Mouse (Mus musculus) testis, adult 2 months (tissue): Measurements from ENCODE around the gene Fntb.

ENCODE experiments used
- CTCF ChIP-seq: fragments of 200-500 bp; IDR thresholded peaks from 2 replicates; pipeline ENCODE4 v1.5.1; 2012; ENCODE audit warnings: low read depth, mild to moderate bottlenecking, inconsistent platforms, low read length, moderate library complexity; ENCODE audit not compliant: control insufficient read depth, insufficient read depth, insufficient replicate concordance
- POLR2A ChIP-seq: fragments of 200-500 bp; IDR thresholded peaks from 2 replicates; pipeline ENCODE4 v1.6.1; 2012; ENCODE audit warnings: low read depth, mild to moderate bottlenecking, inconsistent platforms, low read length, moderate library complexity; ENCODE audit not compliant: control insufficient read depth

DNA sequence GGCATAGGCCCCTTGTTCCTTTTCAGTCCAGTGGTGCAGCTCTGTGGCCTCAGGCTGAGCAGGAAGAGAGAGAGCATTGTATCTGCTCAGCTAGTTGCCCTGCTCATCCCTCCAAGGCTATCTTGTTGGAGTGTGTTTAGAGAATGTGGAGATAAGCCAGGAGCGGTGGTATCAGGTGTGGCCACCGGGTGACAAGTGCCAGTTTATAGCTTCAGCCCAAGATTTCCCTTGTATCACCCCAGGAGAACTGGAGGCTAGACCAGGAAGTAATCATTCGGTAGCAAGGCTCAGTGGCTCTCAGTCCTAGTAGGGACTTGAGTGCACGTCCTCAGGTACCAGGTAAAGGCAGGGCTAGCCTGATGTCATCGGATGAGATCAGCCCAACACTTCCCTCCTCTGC is 143.8 kb downstream of the Fntb start:
- TF ChIP-seq POLR2A (no peak), CTCF (no peak)
